Mouse (Mus musculus) cerebellum, adult 2 months (tissue): Measurements from ENCODE around the gene Dbil5.

Experiments
- CTCF ChIP-seq: fragments of 200-500 bp; IDR thresholded peaks from 2 replicates; pipeline ENCODE4 v1.5.1; 2011; ENCODE audit warnings: low read depth, mild to moderate bottlenecking, control low read depth, low read length, moderate library complexity, borderline replicate concordance; ENCODE audit not compliant: insufficient read depth
- POLR2A ChIP-seq: fragments of 200-500 bp; IDR thresholded peaks from 2 replicates; pipeline ENCODE4 v1.6.1; 2011; ENCODE audit warnings: low read length, control low read depth, borderline replicate concordance; ENCODE audit not compliant: insufficient read depth

GRCm38 (mm10) chr11:76242901-76243810 lies 25.7 kb downstream of the Dbil5 start, which contains the start of the genes Mrm3 and Glod4:
- TF ChIP-seq CTCF (no peak), POLR2A (peak; percentile 90)
